Mouse (Mus musculus): Measurements from ENCODE around the gene Mtln. TPM values are rescaled to one million over a fixed set of nuclear protein-coding genes. Genes with fewer than 3 reads are reported as not detected.

The Mtln gene
- total and polyA plus RNA-seq, 3 experiments, result 35.4 to 51.3 (median 47.2) TPM

Other genes with a start within 250 kb of the Mtln start
- gene Zfp661, start 205.4 kb downstream of the Mtln start, total RNA-seq (2012; rRNA removed), result 4.1 and 4.7 TPM in 2 replicates
- 5.9 and 6.7 TPM in 2 replicates for gene Zfp661, start 205.4 kb downstream of the Mtln start, total RNA-seq (2014; rRNA removed)
- 2.5 and 3.2 TPM in 2 replicates for gene Zfp661, start 205.4 kb downstream of the Mtln start, polyA plus RNA-seq (2012; ENCODE audit: insufficient read length, low read depth)
- gene Mrps5, start 205.3 kb downstream of the Mtln start, total RNA-seq (2012; rRNA removed), result 173 and 188 TPM in 2 replicates
- 144 and 186 TPM in 2 replicates for gene Mrps5, start 205.3 kb downstream of the Mtln start, total RNA-seq (2014; rRNA removed)
- gene Mrps5, start 205.3 kb downstream of the Mtln start, polyA plus RNA-seq (2012; ENCODE audit: insufficient read length, low read depth), result 210 and 278 TPM in 2 replicates
- gene Mal, start 135.8 kb downstream of the Mtln start, total RNA-seq (2012; rRNA removed), result not detected in 2 replicates
- gene Mal, start 135.8 kb downstream of the Mtln start, total RNA-seq (2014; rRNA removed), result not detected in 2 replicates
- gene Mal, start 135.8 kb downstream of the Mtln start, polyA plus RNA-seq (2012; ENCODE audit: insufficient read length, low read depth), result not detected in 2 replicates
- not detected in 2 replicates for gene Mall, start 62.6 kb downstream of the Mtln start, total RNA-seq (2012; rRNA removed)
- gene Mall, start 62.6 kb downstream of the Mtln start, total RNA-seq (2014; rRNA removed), result not detected in 2 replicates
- 0.11 and 0.16 TPM in 2 replicates for gene Mall, start 62.6 kb downstream of the Mtln start, polyA plus RNA-seq (2012; ENCODE audit: insufficient read length, low read depth)
- gene Nphp1, start 3.6 kb downstream of the Mtln start, total RNA-seq (2012; rRNA removed), result 7.5 and 8.2 TPM in 2 replicates
- 4.6 and 6.3 TPM in 2 replicates for gene Nphp1, start 3.6 kb downstream of the Mtln start, total RNA-seq (2014; rRNA removed)
- 9.7 and 10.5 TPM in 2 replicates for gene Nphp1, start 3.6 kb downstream of the Mtln start, polyA plus RNA-seq (2012; ENCODE audit: insufficient read length, low read depth)
- gene Bub1, start 39.4 kb upstream of the Mtln start, total RNA-seq (2012; rRNA removed), result 46.6 and 47.0 TPM in 2 replicates
- 131 and 133 TPM in 2 replicates for gene Bub1, start 39.4 kb upstream of the Mtln start, total RNA-seq (2014; rRNA removed)
- gene Bub1, start 39.4 kb upstream of the Mtln start, polyA plus RNA-seq (2012; ENCODE audit: insufficient read length, low read depth), result 59.0 and 66.2 TPM in 2 replicates
- gene Acoxl, start 46.4 kb upstream of the Mtln start, total RNA-seq (2012; rRNA removed), result 0.25 and 0.29 TPM in 2 replicates
- gene Acoxl, start 46.4 kb upstream of the Mtln start, total RNA-seq (2014; rRNA removed), result 0.15 TPM in 1 of 2 replicates, not detected in the other
- 0.20 and 0.43 TPM in 2 replicates for gene Acoxl, start 46.4 kb upstream of the Mtln start, polyA plus RNA-seq (2012; ENCODE audit: insufficient read length, low read depth)